Mouse (Mus musculus) gastrocnemius, postnatal 4 days (tissue): ENCODE measurements around the gene Foxd4. TPM values are rescaled to one million over a fixed set of nuclear protein-coding genes. Genes with fewer than 3 reads are reported as not detected.
A peak's percentile ranks its signal among the peaks of the same experiment; 100 is the strongest.

Experiments used
- DNase-seq, 2 experiments: peaks; one replicate each; pipeline ENCODE4 v3.0.0; 2021 to 2022; ENCODE audit warnings: low spot score in 2 of 2, mixed read lengths in 2 of 2
- long read RNA-seq, 2 experiments: library from polyadenylated mRNA; stranded (forward); transcript quantifications; one replicate each; pipeline ENCODE4 v2.0.0; 2021
- total RNA-seq, 2 experiments: library from RNA; stranded (reverse); gene quantifications; 2 replicates each; pipeline ENCODE4 v1.2.3; 2021

Gene Foxd4
- not detected for total RNA-seq
- long read RNA-seq, experiment 1 = 0 reads
- long read RNA-seq, experiment 2, partial matches to known transcripts = 0 of 1 reads
- long read RNA-seq, experiment 2, other reads (novel, unspliced or antisense) = 0 of 1 reads

- no peak for DNase-seq
These were observed at the start of gene Foxd4 for GRCm38 (mm10) chr19:24900581-24901220. Foxd4 (minus strand) TSS chr19:24901197.

GRCm38 (mm10) chr19:24945521-24946262, 44.7 kb upstream of the Foxd4 start:
- no peak for DNase-seq

GRCm38 (mm10) chr19:24937084-24937483, 36.1 kb upstream of the Foxd4 start:
- DNase-seq = peak in 1 of 2 experiments; percentile 29

GRCm38 (mm10) chr19:24929041-24929440, 28.0 kb upstream of the Foxd4 start:
- DNase-seq = no peak

DNA sequence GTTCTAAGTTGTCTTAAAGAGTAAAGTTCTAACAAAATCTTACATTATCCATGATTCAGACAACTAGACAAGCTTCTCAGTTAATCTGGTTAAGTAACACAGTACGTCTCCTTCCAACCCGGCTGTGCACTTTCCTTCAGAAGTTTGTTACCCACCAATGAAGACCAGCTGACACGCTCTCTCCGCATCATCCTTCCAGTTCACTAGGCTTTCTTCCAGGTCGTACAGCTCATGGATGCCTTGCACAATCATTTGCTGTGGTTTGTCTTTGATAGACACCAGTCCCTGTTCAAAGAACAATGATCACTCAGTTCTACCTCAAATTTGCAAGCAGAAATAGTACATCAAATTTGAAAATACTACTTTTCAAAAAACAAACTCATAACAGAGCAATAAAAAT, 19.9 kb upstream of the Foxd4 start:
- DNase-seq = no peak

- no peak for DNase-seq
These were observed 7.6 kb upstream of the Foxd4 start for GRCm38 (mm10) chr19:24908385-24909155.

GRCm38 (mm10) chr19:24907655-24908054, 6.7 kb upstream of the Foxd4 start:
- no peak for DNase-seq

DNA sequence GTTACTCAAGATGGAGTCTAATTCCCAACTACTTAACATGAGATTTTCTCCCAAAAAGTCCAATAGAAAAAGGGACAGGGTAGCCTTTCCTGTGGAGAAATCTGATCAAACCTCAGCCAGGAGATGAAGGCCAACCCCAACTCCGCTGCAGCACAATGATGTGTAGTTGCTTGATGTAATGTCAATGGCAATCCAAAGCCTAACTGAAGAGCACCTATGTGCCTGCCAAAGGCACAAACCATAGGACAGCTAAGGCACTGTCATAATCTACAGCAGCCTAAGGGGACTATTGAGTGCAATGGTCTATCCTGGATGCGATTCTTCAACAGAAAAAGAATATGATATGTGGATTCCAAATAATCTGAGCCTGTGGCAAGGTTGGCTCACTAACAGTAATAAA, 1.8 kb upstream of the Foxd4 start:
- no peak for DNase-seq

- DNase-seq = no peak
These were observed 1.3 kb upstream of the Foxd4 start for GRCm38 (mm10) chr19:24902256-24902655.

DNA sequence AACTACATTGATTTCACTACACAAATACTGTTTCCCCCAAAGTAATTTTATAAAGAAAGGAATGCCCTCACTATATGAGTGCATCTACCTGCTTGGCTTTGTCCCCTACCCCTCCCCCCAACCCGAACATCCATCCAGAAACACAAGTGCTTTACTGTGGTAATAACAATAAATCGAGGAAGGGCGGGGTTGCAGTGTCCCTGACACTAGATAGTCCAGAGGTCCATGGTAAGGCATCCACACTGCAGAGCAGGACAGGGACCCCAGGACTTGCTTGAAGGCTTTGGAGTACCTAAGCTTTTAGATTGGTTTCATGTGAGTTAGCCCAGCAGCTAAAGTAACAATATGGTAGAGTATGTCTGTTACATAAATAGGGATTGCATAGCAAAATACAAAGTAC, 669 bp upstream of the Foxd4 start:
- no peak for DNase-seq

GRCm38 (mm10) chr19:24899578-24900544, 1.1 kb downstream of the Foxd4 start:
- DNase-seq = peak in 1 of 2 experiments; percentile 24

DNA sequence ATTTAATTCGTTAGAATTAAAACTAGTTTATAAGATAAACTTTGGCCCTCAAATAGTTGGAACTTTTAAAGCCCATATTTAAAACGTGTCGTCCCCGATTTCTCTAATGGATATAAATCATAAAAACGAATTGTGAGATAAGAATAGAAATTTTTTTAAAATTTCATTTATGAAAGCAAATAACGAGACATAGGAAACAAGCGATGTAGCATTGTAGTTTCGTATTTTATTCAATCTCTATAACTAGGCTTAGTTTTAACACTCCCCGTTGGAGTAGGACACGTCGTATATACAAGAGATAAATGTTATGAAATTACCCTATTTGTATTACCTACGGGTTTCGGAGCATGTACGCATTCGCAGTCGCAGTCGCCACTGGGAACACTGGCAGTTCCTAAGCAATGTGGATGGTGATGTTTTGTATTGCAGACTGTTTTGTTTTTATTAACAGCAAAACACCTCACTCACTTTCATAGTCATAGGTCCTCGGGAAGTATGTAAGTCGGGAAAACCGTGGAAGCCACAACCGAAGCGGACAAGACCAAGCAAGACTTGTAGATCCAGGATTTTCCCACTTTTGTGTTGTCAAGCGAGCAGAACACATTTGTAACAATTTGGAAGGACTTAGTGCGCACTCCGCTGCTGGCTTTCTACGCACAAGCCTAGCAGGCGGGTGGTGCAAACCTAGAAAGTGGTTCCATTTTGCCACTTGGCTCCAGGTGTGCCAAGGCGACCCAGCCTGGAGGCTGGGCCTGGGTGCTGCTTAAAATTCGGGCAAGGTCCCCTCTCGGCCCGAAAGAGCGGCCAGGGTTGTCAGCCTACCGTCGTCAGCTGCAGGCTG, 2.0 kb downstream of the Foxd4 start:
- DNase-seq = no peak

DNA sequence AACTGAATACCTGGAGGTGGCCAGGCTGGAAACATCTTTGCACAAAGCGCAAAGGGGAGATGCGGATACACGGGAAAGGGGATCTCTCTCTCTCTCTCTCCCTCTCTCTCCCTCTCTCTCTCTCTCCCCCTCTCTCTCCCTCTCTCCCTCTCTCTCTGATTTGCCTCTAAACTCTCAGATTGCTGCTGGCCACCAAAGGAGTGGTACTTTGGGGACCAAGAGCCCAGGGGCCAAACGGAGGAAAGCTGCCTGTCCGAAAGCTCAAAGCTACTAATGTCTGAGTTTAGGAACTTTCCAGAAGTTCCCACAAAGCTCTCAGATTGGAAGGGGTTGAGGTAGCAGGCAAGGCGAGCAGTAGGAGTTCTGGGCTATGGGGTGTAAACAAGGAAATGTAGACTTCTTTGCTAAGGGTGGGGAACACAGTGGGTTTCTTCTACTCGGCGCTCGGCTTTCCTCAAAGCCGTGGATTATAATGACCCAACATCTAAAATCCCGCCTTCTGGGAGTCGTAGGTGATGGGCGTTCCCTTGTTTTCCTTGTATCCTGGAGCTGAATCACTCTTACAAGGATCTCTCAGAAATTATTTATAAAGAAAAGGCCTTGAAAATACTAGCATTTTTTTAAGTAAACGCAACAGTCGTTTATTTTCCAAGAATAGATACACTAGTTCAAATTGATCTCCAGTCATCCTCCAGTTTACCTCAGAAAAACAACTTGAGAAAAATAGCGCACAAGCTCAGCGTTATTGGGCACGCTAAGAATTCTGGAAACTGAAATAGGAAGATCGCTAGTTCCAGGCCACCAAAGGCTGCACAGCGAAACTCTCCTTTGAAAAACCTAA, 2.9 kb downstream of the Foxd4 start:
- DNase-seq = no peak

DNA sequence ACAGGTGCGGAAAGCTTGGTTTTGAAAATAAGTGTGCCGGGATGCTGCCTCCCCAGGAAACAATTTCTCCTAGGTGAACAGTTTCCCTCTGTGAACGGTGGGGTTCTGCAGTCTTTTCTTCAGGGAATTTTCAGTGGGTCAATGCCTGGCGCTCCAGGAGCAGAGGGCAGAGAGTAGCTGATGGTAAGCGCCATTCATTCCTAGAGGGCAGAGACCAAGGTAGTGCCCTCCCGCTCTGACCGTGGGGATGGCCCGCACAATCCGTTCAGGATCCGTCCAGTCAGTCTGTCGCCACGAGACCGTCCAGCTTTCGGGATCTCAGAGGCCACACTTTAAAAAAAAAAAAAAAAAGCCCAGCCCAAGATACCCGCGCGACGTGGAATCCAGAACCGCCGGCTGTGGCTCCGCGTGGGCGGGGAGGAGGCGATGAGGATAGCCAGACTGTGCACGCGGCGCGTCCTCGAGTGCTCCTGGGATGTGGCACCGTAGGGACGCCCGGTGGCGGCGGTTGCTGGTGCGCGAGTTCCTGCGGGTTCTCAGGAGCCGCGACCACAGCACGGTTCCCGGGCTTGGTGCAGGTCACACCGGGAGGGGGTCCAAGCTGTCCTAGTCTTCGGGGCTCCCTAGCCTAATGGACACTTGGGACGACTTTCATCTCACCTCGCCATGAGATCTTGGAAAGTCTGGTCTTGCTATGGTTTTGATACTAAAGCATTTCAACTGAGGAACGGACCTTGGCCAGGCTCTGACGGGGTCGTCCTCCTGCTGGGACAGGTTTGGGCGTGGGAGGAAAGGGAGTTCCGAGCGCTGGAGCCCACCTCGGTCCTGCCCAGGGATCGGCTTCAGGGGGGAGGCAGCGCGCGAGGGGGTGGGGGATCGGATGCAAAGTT, 3.7 kb downstream of the Foxd4 start:
- no peak for DNase-seq

GRCm38 (mm10) chr19:24896536-24896935, 4.5 kb downstream of the Foxd4 start:
- no peak for DNase-seq

- no peak for DNase-seq
These were observed 14.1 kb downstream of the Foxd4 start for GRCm38 (mm10) chr19:24886888-24887287.

- peak in 1 of 2 experiments; percentile 45 for DNase-seq
These were observed 15.5 kb downstream of the Foxd4 start for GRCm38 (mm10) chr19:24885504-24885903.

- no peak for DNase-seq
These were observed 19.8 kb downstream of the Foxd4 start for GRCm38 (mm10) chr19:24881237-24881636.
